Mouse (Mus musculus) heart, adult 2 months (tissue): ENCODE results near the gene Zar1. TPM values are rescaled to one million over a fixed set of nuclear protein-coding genes. Genes with fewer than 3 reads are reported as not detected.

Source experiments
- DNase-seq, 2 experiments: peaks; one replicate each; pipeline ENCODE4 v3.0.0; 2021
- H3K27ac ChIP-seq: fragments of 200-600 bp; 2 replicates; pipeline ENCODE4 v1.8.1; 2022
- H3K27me3 ChIP-seq: fragments of 200-500 bp; 2 replicates; pipeline ENCODE4 v1.6.1; 2012; ENCODE audit warnings: mild to moderate bottlenecking, low read length, inconsistent platforms, mixed read lengths; ENCODE audit not compliant: control insufficient read depth, insufficient read depth
- H3K36me3 ChIP-seq: fragments of 200-500 bp; 2 replicates; pipeline ENCODE4 v1.6.1; 2012; ENCODE audit warnings: low read length, inconsistent platforms; ENCODE audit not compliant: control insufficient read depth, insufficient read depth
- H3K4me1 ChIP-seq: fragments of 200-500 bp; 2 replicates; pipeline ENCODE4 v1.6.1; 2011; ENCODE audit warnings: low read length; ENCODE audit not compliant: control insufficient read depth, insufficient read depth
- H3K4me3 ChIP-seq: fragments of 200-600 bp; 2 replicates; pipeline ENCODE4 v1.8.1; 2022
- H3K79me2 ChIP-seq: fragments of 200-500 bp; replicated peaks from 2 replicates; pipeline ENCODE4 v1.6.1; 2012; ENCODE audit warnings: mild to moderate bottlenecking, inconsistent platforms, low read length, moderate library complexity, mixed read lengths; ENCODE audit not compliant: control insufficient read depth, insufficient read depth
- H3K9ac ChIP-seq: fragments of 200-500 bp; 2 replicates; pipeline ENCODE4 v1.6.1; 2012; ENCODE audit warnings: low read depth, mild to moderate bottlenecking, control low read depth, inconsistent platforms, low read length, mixed read lengths
- CTCF ChIP-seq: fragments of 200-600 bp; IDR thresholded peaks from 2 replicates; pipeline ENCODE4 v1.8.1; 2022; ENCODE audit warnings: antibody characterized with exemption, mild to moderate bottlenecking, moderate library complexity
- EP300 ChIP-seq: fragments of 200-500 bp; IDR thresholded peaks from 2 replicates; pipeline ENCODE4 v1.6.1; 2011; ENCODE audit warnings: low read depth, low read length, control low read depth; ENCODE audit not compliant: insufficient read depth
- POLR2A ChIP-seq: fragments of 200-500 bp; IDR thresholded peaks from 2 replicates; pipeline ENCODE4 v1.6.1; 2011; ENCODE audit warnings: mild to moderate bottlenecking, low read depth, low read length, control low read depth; ENCODE audit not compliant: insufficient read depth
- WGBS: fragments of 180-500 bp; shearing (Covaris S2); methylation state at CpG from one replicate; pipeline ENCODE4 v1.1.7; 2018; 5-methylcytosine and 5-hydroxymethylcytosine counted together
- intact Hi-C: fragments of 180-260 bp; cut with DNase I; formaldehyde crosslinking; loops from one replicate; pipeline ENCODE4 v1.15.1; 2025
- polyA plus RNA-seq: library from polyadenylated mRNA; depleted of rRNA; stranded (reverse); fragments of >200 nt; gene quantifications from 2 replicates; pipeline ENCODE4 v1.2.3, GENCODE M21; 2012
- total RNA-seq, 2 experiments: library from RNA; stranded (reverse); gene quantifications; 2 replicates each; pipeline ENCODE4 v1.2.3; 2021

The Zar1 gene
- total and polyA plus RNA-seq, 3 experiments: not detected

- H3K36me3 ChIP-seq: peaks cover 2% of the 10 kb centered on the region; the same call in 1 of the 2 replicates
- no peaks in the 10 kb centered on the region for H3K4me1 ChIP-seq
- no peaks in the 10 kb centered on the region for H3K79me2 ChIP-seq
- H3K9ac ChIP-seq: no peak overlapping the region
- H3K27me3 ChIP-seq: no peaks in the 10 kb centered on the region
- TF ChIP-seq POLR2A (no peak), EP300 (no peak), CTCF (no peak)
- no peak overlapping the region for H3K4me3 ChIP-seq
- DNase-seq: no peak
- intact Hi-C loops: no loop called here
- whole genome bisulfite sequencing: 50% methylated on average over 3 of the region's 3 CpGs
- H3K27ac ChIP-seq: no peak overlapping the region
Observed at GRCm38 (mm10) chr5:72560976-72561628, 20.0 kb downstream of the Zar1 start.

- H3K79me2 ChIP-seq: no peaks in the 10 kb centered on the region
- DNase-seq: peak; percentile 94 to 97
- no peaks in the 10 kb centered on the region for H3K27me3 ChIP-seq
- no peaks in the 10 kb centered on the region for H3K4me1 ChIP-seq
- WGBS: under 1% methylated on average over 42 of the region's 42 CpGs
- H3K9ac ChIP-seq: peak within 1 kb of the TSS; percentile 90
- H3K4me3 ChIP-seq: peak within 1 kb of the TSS; percentile 78
- intact Hi-C loops: no loop called here
- peak within 1 kb of the TSS; percentile 49 for H3K27ac ChIP-seq
- peaks cover 6% of the 10 kb centered on the region; the same call in 1 of the 2 replicates for H3K36me3 ChIP-seq
- peak; percentile 74 for TF ChIP-seq POLR2A
- no peak for TF ChIP-seq EP300
Observed at GRCm38 (mm10) chr5:72559544-72560049, 21.5 kb downstream of the Zar1 start, which contains the start of gene Nfxl1. Nfxl1 (minus strand) TSS chr5:72559684.

- WGBS: 2% methylated on average over 57 of the region's 57 CpGs
- H3K27ac ChIP-seq: peak overlapping the region; percentile 49
- H3K4me1 ChIP-seq: no peaks in the 10 kb centered on the region
- no peak for DNase-seq
- H3K79me2 ChIP-seq: no peaks in the 10 kb centered on the region
- peaks cover 9% of the 10 kb centered on the region; the same call in 1 of the 2 replicates for H3K36me3 ChIP-seq
- peak overlapping the region; percentile 90 for H3K9ac ChIP-seq
- TF ChIP-seq POLR2A (no peak), EP300 (no peak), CTCF (no peak)
- intact Hi-C loops: no loop called here
- H3K4me3 ChIP-seq: peak overlapping the region; percentile 78
- H3K27me3 ChIP-seq: no peaks in the 10 kb centered on the region
Observed at GRCm38 (mm10) chr5:72558716-72559526, 22.1 kb downstream of the Zar1 start.

- WGBS: 89% methylated on average over 3 of the region's 3 CpGs
Observed at GRCm38 (mm10) chr5:72556245-72556644, 24.8 kb downstream of the Zar1 start.

GRCm38 (mm10) chr5:72551209-72551608, 29.8 kb downstream of the Zar1 start:
- TF ChIP-seq EP300 (no peak), CTCF (no peak), POLR2A (no peak)
- no peak overlapping the region for H3K4me3 ChIP-seq
- no peak overlapping the region for H3K9ac ChIP-seq
- H3K4me1 ChIP-seq: no peaks in the 10 kb centered on the region; the same call in 1 of the 2 replicates
- 89% methylated on average over 3 of the region's 3 CpGs for WGBS
- no peak overlapping the region for H3K27ac ChIP-seq
- intact Hi-C loops: no loop called here
- no peak for DNase-seq
- H3K27me3 ChIP-seq: no peaks in the 10 kb centered on the region
- no peaks in the 10 kb centered on the region for H3K79me2 ChIP-seq
- peaks cover 9% of the 10 kb centered on the region; the same call in 1 of the 2 replicates for H3K36me3 ChIP-seq

More at GRCm38 (mm10) chr5:72556245-72556644, 24.8 kb downstream of the Zar1 start:
- H3K4me3 ChIP-seq: no peak overlapping the region
- DNase-seq: no peak
- H3K9ac ChIP-seq: no peak overlapping the region
- H3K27ac ChIP-seq: no peak overlapping the region
- H3K79me2 ChIP-seq: no peaks in the 10 kb centered on the region
- TF ChIP-seq EP300: no peak
- TF ChIP-seq POLR2A: no peak
- no peak for TF ChIP-seq CTCF
- no peaks in the 10 kb centered on the region; the same call in 1 of the 2 replicates for H3K4me1 ChIP-seq
- intact Hi-C loops: no loop called here
- H3K36me3 ChIP-seq: peaks cover 9% of the 10 kb centered on the region; the same call in 1 of the 2 replicates
- H3K27me3 ChIP-seq: no peaks in the 10 kb centered on the region
